Mouse (Mus musculus) cerebellum, adult 11-12 months (tissue): Measurements from ENCODE around the gene Fut4.
"Not testable (repeated sequence)": the region's sequence is repeated elsewhere in the genome, so short reads cannot be mapped to it uniquely, and the experiment has no call there.

Experiments used
- DNase-seq: peaks from one replicate; pipeline ENCODE4 v3.0.0; 2022

Fut4 gene

DNA sequence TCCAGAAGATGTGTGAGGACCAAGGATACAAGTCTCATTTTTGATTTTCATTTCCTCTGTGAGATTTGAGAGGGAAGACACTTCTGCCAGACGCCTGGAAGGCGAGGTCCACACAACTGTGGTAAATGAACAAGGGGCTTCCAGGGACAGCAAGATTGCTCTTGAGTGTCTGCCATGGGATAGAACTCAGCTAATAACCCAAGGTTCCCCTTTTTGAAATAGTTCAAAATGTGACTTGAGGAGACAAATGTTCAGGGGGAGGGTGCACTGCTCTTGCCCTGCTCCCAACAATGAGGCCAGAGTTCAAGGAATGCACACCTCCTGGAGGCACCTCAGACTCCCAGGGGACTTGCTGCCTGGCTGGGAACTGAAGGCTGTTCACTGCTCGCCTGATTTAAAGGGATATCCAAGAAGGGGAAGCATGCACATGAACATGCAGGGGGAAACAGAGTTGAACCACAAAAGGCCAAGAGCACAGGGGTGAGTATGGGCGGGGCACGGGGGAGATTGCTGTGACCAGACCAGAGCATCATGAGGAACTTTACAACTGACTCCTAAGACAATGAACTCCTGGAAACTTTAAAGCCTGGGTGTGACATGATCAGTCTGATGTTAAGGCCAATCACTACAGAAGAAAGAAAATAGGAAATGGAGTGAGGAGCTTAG lies 27.3 kb downstream of the Fut4 start:
- no peak for DNase-seq

DNA sequence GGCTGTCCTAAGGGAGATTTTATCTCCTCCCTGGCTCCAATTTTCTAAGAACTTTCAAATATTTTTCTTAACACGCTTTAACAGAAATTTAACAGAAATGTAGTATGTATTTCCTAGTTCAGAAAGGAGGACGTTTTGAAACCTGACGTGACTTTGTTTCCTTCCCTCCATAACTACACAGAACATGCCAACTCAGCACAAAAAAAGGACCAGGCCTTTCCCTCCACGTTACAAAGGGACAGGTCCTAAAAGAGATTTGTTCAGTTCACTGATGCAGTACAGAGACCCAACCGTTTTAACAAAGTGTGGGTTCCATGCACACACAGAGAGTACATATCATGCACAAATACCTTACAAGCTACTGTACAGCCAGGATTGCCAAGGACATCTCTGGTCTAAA lies 30.6 kb downstream of the Fut4 start:
- DNase-seq, result no peak

DNA sequence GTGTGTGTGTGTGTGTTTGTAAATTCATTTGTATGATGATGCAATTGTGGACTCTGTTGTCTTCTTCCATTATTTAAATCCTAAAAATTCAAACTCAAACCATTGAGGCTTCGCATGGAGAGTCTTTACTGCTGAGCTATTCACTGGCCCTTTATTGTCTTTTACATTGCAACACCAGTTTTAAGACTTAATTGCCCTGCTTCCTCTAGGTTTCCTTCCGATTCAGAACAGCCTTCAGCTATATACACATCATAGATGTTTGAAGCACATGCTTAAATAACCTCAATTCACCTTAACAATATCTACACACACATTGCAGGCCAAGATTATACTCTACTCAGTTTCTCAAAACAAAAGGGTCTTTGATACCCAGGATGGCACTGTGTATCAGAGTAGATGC lies 31.8 kb downstream of the Fut4 start:
- DNase-seq, result no peak

DNA sequence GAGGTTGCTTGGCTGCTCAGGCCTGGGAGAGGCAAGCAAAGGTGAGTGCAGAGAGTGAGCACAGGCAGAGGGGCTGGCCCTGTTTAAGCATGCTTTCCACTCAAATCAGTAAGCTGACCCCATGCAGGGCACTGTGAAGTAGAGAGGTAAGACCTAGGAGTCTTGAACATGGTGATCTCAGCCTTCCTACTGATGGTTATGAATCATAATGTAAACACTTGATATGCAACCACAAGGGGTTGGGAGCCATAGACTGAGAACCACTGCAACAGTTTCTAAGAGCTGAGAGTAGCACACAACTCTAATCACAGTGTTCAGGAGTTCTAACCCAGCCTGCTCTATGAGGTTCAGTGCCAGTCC lies 33.9 kb downstream of the Fut4 start:
- DNase-seq, result no peak

DNA sequence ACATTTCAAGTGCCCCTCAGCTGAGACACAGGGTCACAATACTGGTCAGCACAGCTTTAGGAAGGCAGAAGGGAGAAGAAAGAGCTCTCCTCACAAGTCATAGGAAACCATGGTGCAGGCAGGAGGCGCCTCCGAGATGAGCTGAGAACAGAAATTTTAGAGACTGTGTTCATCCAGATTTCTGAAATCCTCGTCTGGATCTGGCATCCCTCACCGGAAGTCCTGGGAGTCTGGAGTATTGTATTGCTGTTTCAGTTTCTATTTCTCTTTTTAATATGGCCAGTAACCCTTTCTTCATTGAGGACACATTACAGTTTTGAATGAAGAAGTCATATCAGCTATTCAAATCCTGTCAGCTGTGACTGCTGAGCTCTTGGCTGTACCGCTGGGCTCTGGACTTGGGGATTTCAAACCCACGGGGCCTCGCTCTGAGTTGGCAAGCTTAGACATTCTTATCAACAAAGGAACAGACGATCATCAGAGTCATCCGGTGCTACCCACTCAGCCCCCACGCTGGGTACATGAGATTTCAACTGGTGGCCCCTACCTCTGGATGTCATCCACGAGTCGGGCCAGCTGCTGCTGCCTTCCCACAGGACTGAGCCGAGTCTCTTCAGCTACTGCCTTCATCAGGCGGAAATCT lies 34.4 kb downstream of the Fut4 start:
- DNase-seq, result no peak

DNA sequence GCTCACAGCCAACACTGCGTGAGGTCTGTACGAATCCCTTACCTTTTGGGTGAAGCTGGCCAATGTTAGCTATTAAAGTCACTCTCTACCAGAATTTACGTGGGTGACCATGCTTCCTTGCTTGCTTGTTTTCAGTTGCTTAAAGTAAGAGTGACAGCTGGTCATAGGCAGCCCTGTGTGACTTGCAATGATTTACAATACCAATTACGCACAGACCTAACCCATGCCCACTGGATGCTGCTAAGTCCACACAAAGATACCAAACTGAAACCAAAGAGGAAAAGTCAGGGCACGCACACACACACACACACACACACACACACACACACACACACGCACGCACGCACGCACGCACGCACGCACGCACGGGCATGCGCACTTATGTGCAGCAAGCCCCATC lies 36.9 kb downstream of the Fut4 start:
- no peak for DNase-seq

DNA sequence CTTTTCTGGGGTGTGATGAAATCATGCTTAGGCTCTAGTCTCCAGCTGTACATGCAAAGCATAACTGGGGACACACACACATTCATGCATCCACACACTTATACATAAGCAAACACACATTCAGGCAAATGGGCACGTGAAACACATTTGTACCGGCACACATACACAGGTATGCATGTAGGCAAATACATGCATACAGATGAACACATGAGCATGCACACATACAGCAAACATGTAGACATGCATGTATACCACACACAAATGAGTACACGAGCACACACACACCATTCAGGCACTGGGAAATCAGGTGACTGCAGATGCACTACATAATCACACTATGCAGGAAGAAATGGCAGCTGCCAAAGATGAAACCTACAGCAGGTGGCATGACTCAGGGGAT lies 41.3 kb downstream of the Fut4 start:
- no peak for DNase-seq

DNA sequence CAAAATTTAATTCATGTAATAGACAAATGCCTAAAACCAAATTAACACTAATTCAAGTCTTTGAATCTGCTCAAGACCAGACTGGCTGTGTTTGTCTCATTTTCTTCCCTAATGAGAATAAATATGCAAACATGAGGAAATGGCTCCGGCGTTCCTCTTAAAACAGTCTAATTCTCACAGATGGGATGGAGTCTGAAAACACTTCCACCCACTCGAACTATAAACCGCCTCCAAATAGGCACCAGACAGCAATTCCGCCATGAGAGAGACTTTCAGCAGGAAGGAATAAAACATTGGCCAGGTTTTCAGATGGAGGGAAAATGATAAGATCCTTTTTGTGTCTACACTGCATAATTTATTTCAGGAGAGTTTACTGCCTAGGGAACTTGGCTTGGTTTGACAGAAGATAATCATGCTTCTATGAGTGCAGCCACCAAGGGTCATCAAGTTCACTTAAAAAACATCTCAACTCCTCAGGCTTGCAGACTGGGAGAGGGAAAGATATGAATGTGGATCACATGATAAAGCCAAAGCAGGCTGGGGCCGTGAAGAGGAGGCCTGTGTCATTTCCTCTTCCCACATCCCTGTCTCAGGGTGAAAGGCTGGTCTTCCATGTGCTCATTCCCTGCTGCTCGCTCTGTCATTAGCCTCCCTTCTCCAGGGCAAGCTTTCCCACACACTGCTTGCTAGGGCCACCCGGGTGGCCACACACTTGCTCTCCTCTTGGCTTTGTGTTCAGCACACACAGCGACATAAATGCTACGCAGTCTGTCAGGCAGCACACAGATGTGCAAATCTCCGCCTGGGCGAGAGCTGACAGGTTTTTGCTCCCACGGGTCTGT lies 46.7 kb downstream of the Fut4 start:
- DNase-seq, result no peak

DNA sequence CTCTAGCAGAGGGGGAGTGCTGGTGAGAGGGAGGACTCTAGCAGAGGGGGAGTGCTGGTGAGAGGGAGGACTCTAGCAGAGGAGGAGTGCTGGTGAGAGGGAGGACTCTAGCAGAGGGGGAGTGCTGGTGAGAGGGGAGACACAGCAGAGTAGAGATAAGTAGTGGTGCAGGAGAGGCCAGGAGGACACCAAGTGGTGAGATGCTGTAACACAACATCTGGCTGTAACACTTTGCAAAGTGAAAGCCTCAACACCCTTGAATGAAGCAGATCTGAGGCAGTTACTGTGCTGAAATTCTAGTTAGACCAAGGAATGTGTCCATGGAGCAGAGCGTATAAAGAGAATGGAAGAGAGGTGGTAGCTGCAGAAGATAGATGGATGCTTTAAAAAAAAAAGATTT lies 51.4 kb downstream of the Fut4 start:
- DNase-seq, result not testable (repeated sequence)

DNA sequence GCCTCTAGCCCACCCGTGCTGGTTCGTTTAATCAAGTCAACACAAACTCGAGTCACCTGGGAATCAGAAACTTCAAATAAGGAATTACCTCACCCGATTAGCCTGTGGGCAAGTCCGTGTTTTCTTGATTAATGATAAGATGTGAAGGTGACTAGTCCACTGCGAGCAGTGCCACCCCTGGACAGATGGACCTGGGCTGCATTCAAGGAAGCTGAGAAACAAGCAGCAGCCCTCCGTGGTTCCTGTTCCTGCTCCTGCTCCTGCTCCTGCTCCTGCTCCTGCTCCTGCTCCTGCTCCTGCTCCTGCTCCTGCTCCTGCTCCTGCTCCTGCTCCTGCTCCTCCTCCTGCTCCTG lies 52.9 kb downstream of the Fut4 start:
- no peak for DNase-seq

DNA sequence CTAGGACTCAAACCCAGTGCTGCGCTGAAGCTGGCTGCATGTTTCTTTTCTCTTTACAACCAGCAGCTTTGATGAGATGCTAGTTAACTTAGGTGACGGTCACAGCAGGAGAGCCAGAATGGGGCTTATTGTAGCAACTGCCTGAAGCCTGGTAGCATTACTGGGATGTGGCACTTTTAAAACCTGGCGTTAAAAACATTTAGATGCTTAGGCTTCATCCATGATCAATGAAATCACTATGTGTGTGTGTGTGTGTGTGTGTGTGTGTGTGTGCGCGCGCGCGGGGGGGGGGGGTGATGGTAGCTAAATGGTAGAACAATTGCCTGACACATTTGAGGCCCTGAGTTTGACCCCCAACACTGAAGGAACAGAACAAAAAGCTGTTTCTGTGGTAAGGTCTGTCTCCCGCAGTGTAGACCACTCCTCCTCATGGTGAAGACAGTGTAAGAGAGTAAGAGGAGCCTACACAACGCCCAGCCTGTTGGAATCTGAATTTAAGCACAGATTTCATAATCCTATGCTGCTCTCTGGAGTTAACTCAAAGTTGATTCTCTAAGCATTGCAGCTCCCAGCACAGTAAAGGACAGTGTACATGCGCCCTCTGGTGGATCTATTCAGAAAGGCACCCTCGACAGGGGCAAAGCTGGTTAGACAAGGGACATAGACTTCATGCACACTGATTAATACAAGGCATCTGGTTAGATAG lies 53.5 kb downstream of the Fut4 start:
- DNase-seq, result peak; percentile 54
